Mouse (Mus musculus) MEL (cell line): ENCODE data around the gene Tuft1. TPM values are rescaled to one million over a fixed set of nuclear protein-coding genes. Genes with fewer than 3 reads are reported as not detected.
"Not testable (repeated sequence)": the region's sequence is repeated elsewhere in the genome, so short reads cannot be mapped to it uniquely, and the experiment has no call there.

Experiments
- DNase-seq: peaks from one replicate; pipeline ENCODE4 v3.0.0; 2011; ENCODE audit warnings: low read depth, low spot score
- H3K27ac ChIP-seq: 2 replicates; pipeline ENCODE4 v1.5.1; 2012; ENCODE audit warnings: low read depth, mild to moderate bottlenecking, control low read depth, low read length, moderate library complexity; ENCODE audit not compliant: control insufficient read depth
- H3K27me3 ChIP-seq, 2 experiments: fragments of 150-350 bp in 1 of 2; sonication (generic) in 1 of 2; 2 replicates each; pipeline ENCODE4 v1.6.1; 2012; ENCODE audit warnings: low read length in 2 of 2, mild to moderate bottlenecking in 2 of 2, improper control_type of control experiment in 1 of 2, moderate library complexity in 1 of 2; ENCODE audit not compliant: insufficient read depth in 2 of 2, control insufficient read depth in 1 of 2
- H3K36me3 ChIP-seq, 2 experiments: 2 replicates each; pipeline ENCODE4 v1.6.1; 2012 to 2014; ENCODE audit warnings: low read length in 2 of 2, improper control_type of control experiment in 1 of 2, inconsistent platforms in 1 of 2, mild to moderate bottlenecking in 1 of 2; ENCODE audit not compliant: insufficient read depth in 2 of 2, control insufficient read depth in 1 of 2
- H3K4me1 ChIP-seq, 2 experiments: fragments of 150-350 bp in 1 of 2; sonication (generic) in 1 of 2; 2 replicates each; pipeline ENCODE4 v1.6.1; 2012; ENCODE audit warnings: low read length in 2 of 2, improper control_type of control experiment in 1 of 2, mild to moderate bottlenecking in 1 of 2; ENCODE audit not compliant: insufficient read depth in 2 of 2, control insufficient read depth in 1 of 2
- H3K4me3 ChIP-seq, 2 experiments: fragments of 150-350 bp in 1 of 2; sonication (generic) in 1 of 2; 2 replicates each; pipeline ENCODE4 v1.5.1; 2012; ENCODE audit warnings: low read depth in 2 of 2, low read length in 2 of 2, mild to moderate bottlenecking in 2 of 2, moderate library complexity in 2 of 2, control low read depth in 1 of 2, improper control_type of control experiment in 1 of 2; ENCODE audit not compliant: control insufficient read depth in 1 of 2, insufficient read depth in 1 of 2
- H3K79me2 ChIP-seq: 2 replicates; pipeline ENCODE4 v1.6.1; 2012; ENCODE audit warnings: mild to moderate bottlenecking, low read length, moderate library complexity; ENCODE audit not compliant: control insufficient read depth, poor library complexity, insufficient read depth
- H3K9ac ChIP-seq: 2 replicates; pipeline ENCODE4 v1.6.1; 2012; ENCODE audit warnings: low read depth, mild to moderate bottlenecking, control low read depth, low read length, moderate library complexity; ENCODE audit not compliant: control insufficient read depth, poor library complexity, severe bottlenecking
- H3K9me3 ChIP-seq: fragments of 150-350 bp; sonication (generic); replicated peaks from 2 replicates; pipeline ENCODE4 v1.6.1; 2012; ENCODE audit warnings: mild to moderate bottlenecking, low read length, improper control_type of control experiment, moderate library complexity; ENCODE audit not compliant: insufficient read depth
- E2F4 ChIP-seq: IDR thresholded peaks from 2 replicates; pipeline ENCODE4 v1.6.1; 2011; ENCODE audit warnings: low read depth, low read length, improper control_type of control experiment, borderline replicate concordance
- ELF1 ChIP-seq: IDR thresholded peaks from 2 replicates; pipeline ENCODE4 v1.6.1; 2014; ENCODE audit warnings: low read depth, mild to moderate bottlenecking, inconsistent platforms, low read length, improper control_type of control experiment, moderate library complexity
- EP300 ChIP-seq, 2 experiments: IDR thresholded peaks; 2 replicates each; pipeline ENCODE4 v1.6.1; 2011; ENCODE audit warnings: improper control_type of control experiment in 2 of 2, low read length in 2 of 2, low read depth in 1 of 2, mild to moderate bottlenecking in 1 of 2
- ETS1 ChIP-seq: IDR thresholded peaks from 2 replicates; pipeline ENCODE4 v1.6.1; 2012; ENCODE audit warnings: low read depth, mild to moderate bottlenecking, inconsistent platforms, low read length, improper control_type of control experiment, moderate library complexity
- GABPA ChIP-seq: IDR thresholded peaks from 2 replicates; pipeline ENCODE4 v1.6.1; 2012; ENCODE audit warnings: low read depth, mild to moderate bottlenecking, inconsistent platforms, low read length, improper control_type of control experiment, moderate library complexity
- GATA1 ChIP-seq: IDR thresholded peaks from 2 replicates; pipeline ENCODE4 v1.6.1; 2011; ENCODE audit warnings: low read depth, low read length, improper control_type of control experiment
- JUND ChIP-seq: IDR thresholded peaks from 2 replicates; pipeline ENCODE4 v1.6.1; 2011; ENCODE audit warnings: low read depth, mild to moderate bottlenecking, improper control_type of control experiment, low read length
- MAFK ChIP-seq: IDR thresholded peaks from 2 replicates; pipeline ENCODE4 v1.6.1; 2011; ENCODE audit warnings: low read depth, mild to moderate bottlenecking, low read length, improper control_type of control experiment, borderline replicate concordance
- MAZ ChIP-seq: IDR thresholded peaks from 2 replicates; pipeline ENCODE4 v1.6.1; 2012; ENCODE audit warnings: low read depth, mild to moderate bottlenecking, inconsistent platforms, low read length, improper control_type of control experiment
- MEF2A ChIP-seq: IDR thresholded peaks from 2 replicates; pipeline ENCODE4 v1.6.1; 2014; ENCODE audit warnings: low read depth, mild to moderate bottlenecking, inconsistent platforms, low read length, improper control_type of control experiment; ENCODE audit not compliant: poor library complexity, insufficient replicate concordance, severe bottlenecking; ENCODE audit errors: extremely low read depth
- MYB ChIP-seq: IDR thresholded peaks from 2 replicates; pipeline ENCODE4 v1.6.1; 2011; ENCODE audit warnings: mild to moderate bottlenecking, low read depth, low read length, improper control_type of control experiment
- NELFE ChIP-seq: IDR thresholded peaks from 2 replicates; pipeline ENCODE4 v1.6.1; 2011; ENCODE audit warnings: low read depth, low read length, improper control_type of control experiment
- RAD21 ChIP-seq: IDR thresholded peaks from 2 replicates; pipeline ENCODE4 v1.6.1; 2011; ENCODE audit warnings: mild to moderate bottlenecking, low read depth, low read length, improper control_type of control experiment
- RCOR1 ChIP-seq: IDR thresholded peaks from 2 replicates; pipeline ENCODE4 v1.6.1; 2012; ENCODE audit warnings: low read depth, mild to moderate bottlenecking, inconsistent platforms, low read length, improper control_type of control experiment
- TAL1 ChIP-seq: IDR thresholded peaks from 2 replicates; pipeline ENCODE4 v1.6.1; 2012; ENCODE audit warnings: mild to moderate bottlenecking, inconsistent platforms, low read length, moderate library complexity, mixed read lengths
- TCF12 ChIP-seq: IDR thresholded peaks from 2 replicates; pipeline ENCODE4 v1.6.1; 2014; ENCODE audit warnings: low read depth, mild to moderate bottlenecking, inconsistent platforms, low read length, improper control_type of control experiment, moderate library complexity
- USF1 ChIP-seq: IDR thresholded peaks from 2 replicates; pipeline ENCODE4 v1.6.1; 2014; ENCODE audit warnings: low read depth, mild to moderate bottlenecking, inconsistent platforms, low read length, improper control_type of control experiment, moderate library complexity
- ZC3H11A ChIP-seq: IDR thresholded peaks from 2 replicates; pipeline ENCODE4 v1.6.1; 2012; ENCODE audit warnings: low read depth, mild to moderate bottlenecking, inconsistent platforms, low read length, improper control_type of control experiment
- polyA plus RNA-seq, 2 experiments: library from polyadenylated mRNA; stranded (reverse) in 1 of 2; unstranded in 1 of 2; fragments of >175 nt in 1 of 2; fragments of >200 nt in 1 of 2; gene quantifications; 2 replicates each; pipeline versions ENCODE4 v1.2.1 to v1.2.4; 2012; ENCODE audit warnings: low replicate concordance in 2 of 2, low read depth in 1 of 2; ENCODE audit not compliant: insufficient read length in 2 of 2, insufficient read depth in 1 of 2, missing spikeins in 1 of 2
- total RNA-seq: library from RNA; depleted of rRNA; stranded (reverse); fragments of 300-350 nt; gene quantifications from 2 replicates; pipeline ENCODE4 v1.2.3, GENCODE M21; 2012

Gene Tuft1
- total and polyA plus RNA-seq, 3 experiments = 6.6 to 13.5 TPM; not detected in 1

DNA sequence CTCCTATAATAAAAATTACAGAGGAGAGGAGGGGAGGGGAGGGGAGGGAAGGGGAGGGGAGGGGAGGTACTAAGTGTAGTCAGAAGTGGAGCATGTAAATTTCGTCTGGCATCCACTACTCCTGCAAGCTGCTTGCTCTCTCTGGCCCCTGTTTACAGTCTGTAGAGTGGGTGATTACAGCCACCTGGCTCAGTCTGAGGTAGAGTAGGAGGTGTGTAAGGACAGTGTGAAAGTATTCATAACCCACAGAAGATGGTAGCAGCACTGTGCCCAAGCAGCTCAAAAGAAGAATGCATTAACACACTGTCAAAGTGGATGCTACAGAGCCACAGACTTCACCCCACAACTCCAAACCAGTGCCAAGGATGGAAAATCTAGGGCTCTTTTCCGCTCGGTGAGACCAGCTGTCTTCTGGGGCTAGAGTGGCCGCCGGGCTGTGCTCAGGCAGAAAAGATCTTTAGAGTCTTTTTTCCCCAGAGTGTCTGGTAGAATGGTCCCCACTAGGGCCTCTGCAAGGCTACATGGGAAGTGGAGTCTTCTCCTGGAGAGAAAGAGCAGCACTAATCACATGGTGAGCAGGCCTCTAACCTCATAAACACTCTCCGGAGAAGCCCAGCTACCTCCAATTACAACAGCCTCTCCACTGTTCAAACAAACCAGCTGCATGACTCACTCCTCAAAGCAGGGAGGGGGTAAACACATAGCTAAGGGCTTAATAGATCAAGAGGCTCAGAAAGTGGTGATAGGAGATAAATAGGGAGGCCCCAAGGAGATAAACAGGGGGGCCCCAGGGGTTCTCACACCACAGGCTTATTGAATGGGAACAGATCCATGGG lies 9.7 kb downstream of the Tuft1 start (continued):
- TF ChIP-seq TCF12 (peak; percentile 69), ELF1 (0 out of 2 replicates have a peak, but pooled peaks have one; percentile 28), GATA1 (peak; percentile 83), GABPA (no peak)

DNA sequence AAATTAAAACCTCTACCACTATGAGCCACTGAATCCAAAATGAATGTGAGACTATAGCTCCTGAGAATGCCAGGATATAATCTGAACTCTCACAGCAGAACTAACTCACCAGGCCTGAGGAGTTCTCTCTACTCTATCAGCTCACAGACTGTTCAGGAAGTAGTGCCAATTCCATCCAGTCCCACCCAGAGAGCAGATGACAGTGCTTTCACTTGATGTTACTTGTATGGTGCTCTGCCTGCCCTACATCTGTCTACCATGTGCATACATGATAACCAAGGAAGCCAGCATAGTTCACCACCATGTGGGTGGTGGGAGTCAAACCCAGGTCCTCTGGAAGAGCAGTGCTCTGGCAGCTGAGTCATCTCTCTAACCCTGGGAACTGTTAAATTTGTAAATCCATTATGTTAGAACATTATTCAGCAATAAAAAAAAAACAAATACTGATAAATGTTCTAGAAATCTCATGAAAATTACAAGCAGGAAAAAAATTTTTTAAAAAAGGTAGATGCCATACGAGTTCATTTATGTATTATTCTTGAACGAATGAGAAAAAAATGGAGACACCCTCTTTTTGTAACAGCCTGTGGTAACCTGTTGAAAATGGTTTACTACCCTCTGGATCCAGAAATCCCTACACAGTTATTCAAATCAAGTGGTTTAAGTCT lies 16.0 kb downstream of the Tuft1 start, which contains the start of gene Gm10972:
Gene Gm10972, plus strand, starts transcription at position 618 of the 668 bp plus-strand sequence.
- H3K27ac ChIP-seq, H3K4me1 ChIP-seq, H3K9ac ChIP-seq, H3K4me3 ChIP-seq, H3K9me3 ChIP-seq, H3K79me2 ChIP-seq, H3K27me3 ChIP-seq, H3K36me3 ChIP-seq: not testable (repeated sequence)
- DNase-seq = peak; percentile 37

DNA sequence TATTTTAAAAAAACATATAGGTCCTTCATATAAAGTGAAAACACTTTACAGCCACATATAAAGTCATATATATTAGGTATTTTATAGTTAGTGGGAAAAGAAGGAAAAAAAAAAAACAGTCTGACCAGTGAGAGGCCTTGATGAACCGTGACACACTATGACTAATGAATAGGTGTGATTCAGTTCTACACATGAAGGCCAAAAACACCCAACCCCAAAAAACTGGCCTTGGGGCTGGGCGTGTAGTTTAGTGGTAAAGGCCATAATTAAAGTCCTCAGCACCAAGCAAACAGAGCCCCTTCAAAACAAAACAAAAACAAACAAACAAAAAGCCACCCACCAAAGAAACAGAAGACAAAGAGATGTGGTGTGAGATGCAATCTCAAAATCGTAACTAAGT lies 28.8 kb downstream of the Tuft1 start:
- Histone ChIP-seq H3K27me3 (no peaks in the 10 kb centered on the region), H3K36me3 (no peaks in the 10 kb centered on the region), H3K9ac (no peak overlapping the region), H3K79me2 (no peaks in the 10 kb centered on the region), H3K4me1 (no peaks in the 10 kb centered on the region), H3K27ac (no peak overlapping the region), H3K4me3 (no peak overlapping the region), H3K9me3 (no peaks in the 10 kb centered on the region)
- no peak for DNase-seq
- TF ChIP-seq ELF1 (no peak), MAFK (no peak), ETS1 (no peak), RCOR1 (no peak)

DNA sequence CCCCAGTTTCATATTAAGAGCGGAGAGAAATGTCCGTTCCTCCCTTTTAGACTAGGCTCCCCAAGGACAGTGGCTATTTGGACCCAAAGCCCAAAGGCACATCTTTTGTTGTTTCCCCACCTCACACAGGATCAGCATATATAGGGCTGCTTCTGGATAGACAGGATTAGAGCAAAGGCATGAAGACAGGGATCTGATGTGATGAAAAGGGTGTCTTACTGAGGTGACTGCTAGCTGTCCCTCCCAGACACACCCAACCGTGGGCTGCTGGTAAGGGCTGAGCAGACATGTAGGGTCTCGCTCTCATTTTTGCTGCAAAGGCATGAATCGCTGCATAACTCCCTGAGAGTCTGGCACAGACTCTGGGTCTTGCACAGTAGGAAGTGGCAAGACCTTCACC lies 30.0 kb downstream of the Tuft1 start:
- Histone ChIP-seq H3K79me2 (no peaks in the 10 kb centered on the region), H3K4me3 (no peak overlapping the region), H3K9me3 (no peaks in the 10 kb centered on the region), H3K36me3 (no peaks in the 10 kb centered on the region), H3K27me3 (no peaks in the 10 kb centered on the region), H3K4me1 (no peaks in the 10 kb centered on the region), H3K27ac (no peak overlapping the region), H3K9ac (no peak overlapping the region)
- TF ChIP-seq MEF2A = no peak
- no peak for TF ChIP-seq MAZ
- no peak for TF ChIP-seq ZC3H11A
- TF ChIP-seq EP300 (IDR thresholded peaks at IDR 0.05; ENCODE audit: low read depth in 1 of 2, low read length in 2 of 2) = no peak
- TF ChIP-seq MYB = no peak
- no peak for TF ChIP-seq USF1
- no peak for TF ChIP-seq GABPA
- no peak for TF ChIP-seq NELFE
- TF ChIP-seq MAFK = no peak
- no peak for TF ChIP-seq JUND
- no peak for TF ChIP-seq E2F4
- TF ChIP-seq RAD21 = no peak
- no peak for TF ChIP-seq TAL1
- no peak for DNase-seq
